Mouse (Mus musculus) left cerebral cortex, adult 2 months (tissue): ENCODE results near the gene Dkc1. TPM values are rescaled to one million over a fixed set of nuclear protein-coding genes. Genes with fewer than 3 reads are reported as not detected.

Source experiments
- DNase-seq, 2 experiments: peaks; one replicate each; pipeline ENCODE4 v3.0.0; 2021 to 2022; ENCODE audit warnings: low spot score in 2 of 2, mixed read lengths in 1 of 2; ENCODE audit errors: extremely low spot score in 1 of 2
- H3K27ac ChIP-seq: fragments of 200-600 bp; 2 replicates; pipeline ENCODE4 v1.8.1; 2022
- H3K4me3 ChIP-seq: fragments of 200-600 bp; 2 replicates; pipeline ENCODE4 v1.8.1; 2022
- CTCF ChIP-seq: fragments of 200-600 bp; IDR thresholded peaks from 2 replicates; pipeline ENCODE4 v1.8.1; 2022; ENCODE audit warnings: antibody characterized with exemption, mild to moderate bottlenecking, moderate library complexity
- intact Hi-C: fragments of 180-260 bp; cut with DNase I; formaldehyde crosslinking; loops from one replicate; pipeline ENCODE4 v1.15.1; 2025
- total RNA-seq, 2 experiments: library from RNA; stranded (reverse); gene quantifications; 2 replicates each; pipeline ENCODE4 v1.2.3; 2021

Dkc1 gene
- total RNA-seq, 2 experiments from 2014 or later = 23.4 to 33.7 TPM

DNA sequence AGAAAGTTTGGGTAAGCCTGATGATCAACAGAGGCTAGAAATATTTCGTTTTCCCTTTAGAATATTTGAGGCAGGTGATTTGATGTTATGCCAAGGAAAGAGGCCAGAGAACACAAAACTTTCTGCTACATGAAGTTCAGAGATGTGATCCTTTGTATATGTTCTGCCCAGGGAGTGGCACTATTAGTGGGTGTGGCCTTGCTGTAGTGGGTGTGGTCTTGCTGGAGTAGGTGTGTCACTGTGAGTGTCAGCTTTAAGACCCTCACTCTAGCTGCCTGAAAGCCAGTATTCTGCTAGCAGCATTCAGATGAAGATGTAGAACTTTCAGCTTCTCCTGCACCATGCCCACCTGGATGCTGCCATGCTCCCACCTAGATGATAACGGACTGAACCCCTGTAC lies 54.6 kb downstream of the Dkc1 start:
- Histone ChIP-seq H3K4me3 (no peak overlapping the region), H3K27ac (no peak overlapping the region)
- no peak for TF ChIP-seq CTCF
- no peak for DNase-seq
- intact Hi-C loops = no loop called here

DNA sequence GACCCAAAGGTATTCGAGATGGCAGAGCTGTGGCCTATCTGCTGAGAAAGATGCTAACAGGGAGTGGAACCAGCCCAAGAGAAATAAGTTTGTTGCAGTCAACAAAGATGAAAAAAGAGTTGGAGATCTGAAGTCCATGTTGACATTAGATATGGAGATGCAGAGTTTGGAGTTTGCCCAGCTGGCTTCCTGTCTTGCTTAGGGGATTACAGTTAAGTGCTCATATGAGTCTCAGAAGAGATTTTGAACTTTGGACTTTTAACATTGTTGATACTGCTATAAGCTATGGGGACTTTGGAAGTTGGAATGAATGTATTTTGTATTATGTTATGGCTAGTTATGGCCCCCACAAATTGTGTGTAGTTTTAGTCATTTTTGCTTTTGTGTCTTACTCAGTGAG lies 56.6 kb downstream of the Dkc1 start:
- Histone ChIP-seq H3K27ac (no peak overlapping the region), H3K4me3 (no peak overlapping the region)
- no peak for TF ChIP-seq CTCF
- DNase-seq = no peak
- intact Hi-C loops = no loop called here

DNA sequence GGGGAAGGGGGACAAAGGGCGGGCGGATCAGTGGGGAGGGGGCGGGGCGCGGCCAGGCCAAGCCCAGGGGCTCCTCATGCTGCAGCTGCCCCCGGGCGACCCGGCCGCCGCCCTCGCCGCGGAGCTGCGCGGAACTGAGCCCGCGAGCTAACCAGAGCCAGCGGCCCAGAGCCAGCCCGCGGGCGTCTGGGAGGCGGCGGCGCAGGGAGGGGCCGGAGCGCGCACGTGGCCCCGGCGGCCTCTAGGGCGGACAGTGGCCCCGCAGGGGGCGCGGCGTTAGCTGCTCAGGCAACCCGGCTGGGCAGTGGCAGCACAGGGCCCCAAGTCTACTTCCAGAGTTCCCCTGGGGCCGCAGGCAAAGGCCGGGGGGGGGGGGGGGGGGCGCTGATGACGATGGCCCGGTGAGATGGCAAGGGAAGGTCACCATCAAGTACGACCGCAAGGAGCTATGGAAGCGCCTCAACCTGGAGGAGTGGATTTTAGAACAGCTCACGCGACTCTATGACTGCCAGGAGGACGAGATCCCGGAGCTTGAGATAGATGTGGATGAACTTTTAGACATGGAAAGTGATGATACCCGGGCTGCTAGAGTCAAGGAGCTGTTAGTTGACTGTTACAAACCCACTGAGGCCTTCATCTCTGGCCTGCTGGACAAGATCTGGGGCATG lies 60.1 kb downstream of the Dkc1 start:
- intact Hi-C loops = no loop called here
- peak; percentile 10 to 14 for DNase-seq
- TF ChIP-seq CTCF = no peak
- Histone ChIP-seq H3K27ac (no peak overlapping the region), H3K4me3 (peak overlapping the region; percentile 28)

Other genes with a start within 250 kb of the Dkc1 start
- 1 to 10 TPM; 1.9 to 2.2 TPM for gene Gab3, start 10.4 kb upstream of the Dkc1 start, total RNA-seq
- 10 to 100 TPM; 30.4 to 33.8 TPM for gene Mpp1, start 35.2 kb downstream of the Dkc1 start, total RNA-seq
- not detected for gene Smim9, start 67.9 kb downstream of the Dkc1 start, total RNA-seq